Mouse (Mus musculus) kidney, embryonic 16.5 days (tissue): ENCODE measurements at regions not wholly inside any gene's neighbourhood (a gene's known extent, or its start where the extent isn't known, plus 50 kb on each side); places are given as distances from the start of the nearest gene placed in this dataset.
A peak's percentile ranks its signal among the peaks of the same experiment; 100 is the strongest.

Experiments
- ATAC-seq: fragments of 200-750 bp; cut with Nextera tagmentation; 2 replicates; pipeline ENCODE4 v1.8.0; 2017; ENCODE audit warnings: moderate TSS enrichment; ENCODE audit not compliant: low FRiP score, low TSS enrichment
- H3K27ac ChIP-seq: fragments of 300-500 bp; sonication (generic); 2 replicates; pipeline ENCODE4 v1.5.1; 2014; ENCODE audit warnings: low read length
- H3K27me3 ChIP-seq: fragments of 300-500 bp; sonication (generic); 2 replicates; pipeline ENCODE4 v1.6.1; 2014; ENCODE audit warnings: low read length, control low read depth, mixed read lengths; ENCODE audit not compliant: insufficient read depth
- H3K36me3 ChIP-seq: fragments of 300-500 bp; sonication (generic); 2 replicates; pipeline ENCODE4 v1.6.1; 2014; ENCODE audit warnings: low read length, control low read depth, mixed read lengths; ENCODE audit not compliant: insufficient read depth
- H3K4me1 ChIP-seq: fragments of 300-500 bp; sonication (generic); 2 replicates; pipeline ENCODE4 v1.6.1; 2014; ENCODE audit warnings: low read length, control low read depth, mixed read lengths; ENCODE audit not compliant: insufficient read depth
- H3K4me2 ChIP-seq: fragments of 300-500 bp; sonication (generic); replicated peaks from 2 replicates; pipeline ENCODE4 v1.6.1; 2014; ENCODE audit warnings: low read depth, low read length
- H3K4me3 ChIP-seq: fragments of 300-500 bp; sonication (generic); 2 replicates; pipeline ENCODE4 v1.5.1; 2014; ENCODE audit warnings: mild to moderate bottlenecking, low read length
- H3K9ac ChIP-seq: fragments of 300-500 bp; sonication (generic); replicated peaks from 2 replicates; pipeline ENCODE4 v1.6.1; 2014; ENCODE audit warnings: low read length
- H3K9me3 ChIP-seq: fragments of 300-500 bp; sonication (generic); 2 replicates; pipeline ENCODE4 v1.6.1; 2016; ENCODE audit warnings: low read length, control low read depth
- WGBS: fragments of 180-500 bp; shearing (Covaris S2); extraction: QIAGEN DNeasy Blood & Tissue Kit; methylation state at CpG from one replicate; pipeline ENCODE4 v1.1.7; 2014; 5-methylcytosine and 5-hydroxymethylcytosine counted together

- H3K36me3 ChIP-seq: no peaks in the 10 kb centered on the region
- H3K27me3 ChIP-seq: no peaks in the 10 kb centered on the region
- H3K9me3 ChIP-seq: no peaks in the 10 kb centered on the region
- peaks cover 14% of the 10 kb centered on the region for H3K4me1 ChIP-seq
- H3K9ac ChIP-seq: no peak overlapping the region
- no peak overlapping the region for H3K4me3 ChIP-seq
- H3K4me2 ChIP-seq: no peak overlapping the region
- no peak overlapping the region for H3K27ac ChIP-seq
- 90% methylated on average over 4 of the region's 4 CpGs for WGBS
- no peak for ATAC-seq
These were observed 292.7 kb upstream of the Tnp1 start for GRCm38 (mm10) chr1:73308420-73308819.

GRCm38 (mm10) chr1:73307194-73307593, 291.5 kb upstream of the Tnp1 start:
- Histone ChIP-seq H3K4me1 (peaks cover 12% of the 10 kb centered on the region), H3K9me3 (no peaks in the 10 kb centered on the region), H3K9ac (no peak overlapping the region), H3K27ac (peak overlapping the region; percentile 4; the same call in 1 of the 2 replicates), H3K4me2 (no peak overlapping the region), H3K4me3 (no peak overlapping the region), H3K36me3 (no peaks in the 10 kb centered on the region), H3K27me3 (no peaks in the 10 kb centered on the region)
- 11% methylated on average over 3 of the region's 3 CpGs for WGBS
- no peak for ATAC-seq

- Histone ChIP-seq H3K9me3 (no peaks in the 10 kb centered on the region), H3K9ac (no peak overlapping the region), H3K4me3 (no peak overlapping the region), H3K27ac (no peak overlapping the region), H3K36me3 (no peaks in the 10 kb centered on the region), H3K27me3 (no peaks in the 10 kb centered on the region), H3K4me1 (peaks cover 8% of the 10 kb centered on the region; the same call in 1 of the 2 replicates), H3K4me2 (no peak overlapping the region)
- 58% methylated on average over 4 of the region's 4 CpGs for WGBS
- peak; percentile 63; the same call in 1 of the 2 replicates for ATAC-seq
These were observed 284.4 kb upstream of the Tnp1 start for GRCm38 (mm10) chr1:73299978-73300688.

- 77% methylated on average over 2 of the region's 2 CpGs for WGBS
- H3K4me1 ChIP-seq: no peaks in the 10 kb centered on the region
- no peaks in the 10 kb centered on the region for H3K27me3 ChIP-seq
- H3K4me2 ChIP-seq: no peak overlapping the region
- no peak overlapping the region for H3K27ac ChIP-seq
- ATAC-seq: no peak
- H3K36me3 ChIP-seq: no peaks in the 10 kb centered on the region
- no peak overlapping the region for H3K4me3 ChIP-seq
- H3K9ac ChIP-seq: no peak overlapping the region
- H3K9me3 ChIP-seq: no peaks in the 10 kb centered on the region
These were observed 269.6 kb upstream of the Tnp1 start for GRCm38 (mm10) chr1:73285342-73285741.

GRCm38 (mm10) chr1:73274480-73274879, 258.8 kb upstream of the Tnp1 start:
- Histone ChIP-seq H3K36me3 (no peaks in the 10 kb centered on the region), H3K4me2 (no peak overlapping the region), H3K4me1 (no peaks in the 10 kb centered on the region), H3K27me3 (no peaks in the 10 kb centered on the region), H3K27ac (no peak overlapping the region), H3K9ac (no peak overlapping the region), H3K9me3 (no peaks in the 10 kb centered on the region), H3K4me3 (no peak overlapping the region)
- 49% methylated on average over 2 of the region's 2 CpGs for WGBS
- no peak for ATAC-seq

- no peak overlapping the region for H3K4me3 ChIP-seq
- no peak overlapping the region for H3K27ac ChIP-seq
- no peak overlapping the region for H3K9ac ChIP-seq
- H3K36me3 ChIP-seq: no peaks in the 10 kb centered on the region
- H3K4me2 ChIP-seq: no peak overlapping the region
- H3K9me3 ChIP-seq: no peaks in the 10 kb centered on the region
- ATAC-seq: no peak
- H3K4me1 ChIP-seq: no peaks in the 10 kb centered on the region
- WGBS: 65% methylated on average over 6 of the region's 6 CpGs
- no peaks in the 10 kb centered on the region for H3K27me3 ChIP-seq
These were observed 255.2 kb upstream of the Tnp1 start for GRCm38 (mm10) chr1:73270787-73271391.

GRCm38 (mm10) chr1:73269051-73269755, 253.5 kb upstream of the Tnp1 start:
- Histone ChIP-seq H3K27me3 (no peaks in the 10 kb centered on the region), H3K9me3 (no peaks in the 10 kb centered on the region), H3K4me3 (no peak overlapping the region), H3K9ac (no peak overlapping the region), H3K4me1 (peaks cover 4% of the 10 kb centered on the region; the same call in 1 of the 2 replicates), H3K27ac (no peak overlapping the region), H3K4me2 (no peak overlapping the region), H3K36me3 (no peaks in the 10 kb centered on the region)
- no peak for ATAC-seq
- WGBS: 74% methylated on average over 7 of the region's 7 CpGs

- Histone ChIP-seq H3K27me3 (no peaks in the 10 kb centered on the region), H3K9ac (no peak overlapping the region), H3K27ac (no peak overlapping the region), H3K36me3 (no peaks in the 10 kb centered on the region), H3K9me3 (no peaks in the 10 kb centered on the region), H3K4me1 (peaks cover 4% of the 10 kb centered on the region; the same call in 1 of the 2 replicates), H3K4me2 (no peak overlapping the region), H3K4me3 (no peak overlapping the region)
- 77% methylated on average over 4 of the region's 4 CpGs for WGBS
- ATAC-seq: no peak
These were observed 249.3 kb upstream of the Tnp1 start for GRCm38 (mm10) chr1:73265009-73265408.

- 65% methylated on average over 7 of the region's 7 CpGs for WGBS
- Histone ChIP-seq H3K4me1 (peaks cover 4% of the 10 kb centered on the region; the same call in 1 of the 2 replicates), H3K4me3 (no peak overlapping the region), H3K9ac (no peak overlapping the region), H3K36me3 (no peaks in the 10 kb centered on the region), H3K27me3 (no peaks in the 10 kb centered on the region), H3K27ac (no peak overlapping the region), H3K9me3 (no peaks in the 10 kb centered on the region), H3K4me2 (no peak overlapping the region)
- no peak for ATAC-seq
These were observed 248.5 kb upstream of the Tnp1 start for GRCm38 (mm10) chr1:73264245-73264644.
